Mouse (Mus musculus): ENCODE measurements around the gene Atp8a1. TPM values are rescaled to one million over a fixed set of nuclear protein-coding genes. Genes with fewer than 3 reads are reported as not detected.

The Atp8a1 gene
- total and polyA plus RNA-seq, 3 experiments = 4.4 to 11.2 (median 5.5) TPM

DNA sequence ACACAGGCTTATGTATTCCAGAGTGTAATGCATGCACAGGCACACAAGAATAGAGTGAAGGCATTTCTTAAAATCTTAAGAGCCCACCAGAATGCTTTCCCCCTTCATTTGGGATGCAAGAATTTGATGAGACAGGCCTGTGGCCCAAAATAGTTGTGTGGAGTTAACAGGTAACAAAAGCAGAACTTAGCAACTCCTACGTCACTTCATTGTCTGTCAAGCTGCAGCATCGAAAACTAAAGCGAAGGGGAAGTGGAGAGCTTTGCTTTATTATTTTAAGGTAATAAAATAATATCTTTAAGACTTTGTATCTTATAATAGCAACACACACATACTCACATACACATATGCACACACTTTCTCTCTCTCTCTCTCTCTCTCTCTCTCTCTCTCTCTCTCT lies 20.3 kb downstream of the Atp8a1 start:
- Histone ChIP-seq H3K4me3 (replicated peaks in 1 of 3; ENCODE audit: low read depth in 2 of 3, low read length in 2 of 3, poor library complexity in 1 of 3) (no peak overlapping the region), H3K27me3 (replicated peaks) (no peaks in the 10 kb centered on the region), H3K9ac (ENCODE audit: insufficient read depth, low read depth) (peak overlapping the region; percentile 18; the same call in 1 of the 2 replicates), H3K27ac (ENCODE audit: insufficient read depth, low read depth) (peak overlapping the region; percentile 33; the same call in 1 of the 2 replicates), H3K36me3 (replicated peaks in 1 of 2; ENCODE audit: control insufficient read depth in 1 of 2, insufficient read depth in 1 of 2, low read length in 1 of 2) (no peaks in the 10 kb centered on the region), H3K9me3 (replicated peaks; ENCODE audit: low read length) (no peaks in the 10 kb centered on the region), H3K4me1 (ENCODE audit: control insufficient read depth in 1 of 2, insufficient read depth in 2 of 2) (peaks cover 24 to 48% of the 10 kb centered on the region in 2 experiments), H3K4me2 (ENCODE audit: insufficient read depth, low read depth, poor library complexity, severe bottlenecking) (peak overlapping the region; percentile 19), H3K79me2 (replicated peaks; ENCODE audit: control insufficient read depth, extremely low read depth, insufficient read depth, poor library complexity, severe bottlenecking) (peaks cover 3% of the 10 kb centered on the region; the same call in 1 of the 2 replicates)
- dilution Hi-C loops (cut with MboI; ENCODE audit: extremely low pct_ligation_motif_present, extremely low pct_unique_long_range_greater_than_20kb, low sequenced_read_pairs) (no loop called here), in situ Hi-C loops (cut with MboI; ENCODE audit: low pct_ligation_motif_present, low pct_unique_long_range_greater_than_20kb, low sequenced_read_pairs) (no loop called here)
- no peak for TF ChIP-seq EP300 (IDR thresholded peaks at IDR 0.05; ENCODE audit: low read length)
- no peak for TF ChIP-seq BHLHE40 (IDR thresholded peaks at IDR 0.05; ENCODE audit: low read depth, low read length)
- TF ChIP-seq MEF2A (IDR thresholded peaks at IDR 0.05; ENCODE audit: borderline replicate concordance, low read depth, low read length) = 0 out of 2 replicates have a peak, but pooled peaks have one; percentile 22
- no peak for DNase-seq (ENCODE audit: extremely low read depth)

DNA sequence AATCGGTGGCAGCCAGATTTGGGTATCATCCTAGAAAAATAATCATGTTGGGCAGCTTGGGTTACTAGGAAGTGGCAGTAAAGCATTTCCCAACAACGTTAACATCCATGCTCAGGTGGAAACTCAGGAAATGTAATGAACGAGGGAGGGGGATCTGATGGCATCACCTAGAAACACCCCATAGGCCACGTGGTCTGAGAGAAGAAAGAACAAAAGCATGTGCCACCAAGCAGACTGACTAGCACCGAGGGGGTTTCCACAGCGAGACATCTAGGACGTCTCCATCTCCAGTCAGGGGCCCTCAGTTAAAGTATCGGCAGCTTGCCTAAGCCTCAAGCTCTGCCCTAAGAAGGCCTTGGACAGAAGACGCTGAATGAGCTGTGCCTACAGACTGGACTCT lies 21.0 kb downstream of the Atp8a1 start:
- Histone ChIP-seq H3K27me3 (replicated peaks) (no peaks in the 10 kb centered on the region), H3K4me3 (replicated peaks in 1 of 3; ENCODE audit: low read depth in 2 of 3, low read length in 2 of 3, poor library complexity in 1 of 3) (no peak overlapping the region), H3K27ac (ENCODE audit: insufficient read depth, low read depth) (peak overlapping the region; percentile 33; the same call in 1 of the 2 replicates), H3K4me1 (ENCODE audit: control insufficient read depth in 1 of 2, insufficient read depth in 2 of 2) (peaks cover 22 to 48% of the 10 kb centered on the region in 2 experiments), H3K4me2 (ENCODE audit: insufficient read depth, low read depth, poor library complexity, severe bottlenecking) (peak overlapping the region; percentile 19), H3K36me3 (replicated peaks in 1 of 2; ENCODE audit: control insufficient read depth in 1 of 2, insufficient read depth in 1 of 2, low read length in 1 of 2) (no peaks in the 10 kb centered on the region), H3K9ac (ENCODE audit: insufficient read depth, low read depth) (peak overlapping the region; percentile 18), H3K9me3 (replicated peaks; ENCODE audit: low read length) (no peaks in the 10 kb centered on the region), H3K79me2 (replicated peaks; ENCODE audit: control insufficient read depth, extremely low read depth, insufficient read depth, poor library complexity, severe bottlenecking) (peaks cover 3% of the 10 kb centered on the region; the same call in 1 of the 2 replicates)
- dilution Hi-C loops (cut with MboI; ENCODE audit: extremely low pct_ligation_motif_present, extremely low pct_unique_long_range_greater_than_20kb, low sequenced_read_pairs) (no loop called here), in situ Hi-C loops (cut with MboI; ENCODE audit: low pct_ligation_motif_present, low pct_unique_long_range_greater_than_20kb, low sequenced_read_pairs) (no loop called here)
- no peak for DNase-seq (ENCODE audit: extremely low read depth)
- no peak for TF ChIP-seq CTCF (conservative IDR thresholded peaks at IDR 0.05 in 1 of 2, IDR thresholded peaks at IDR 0.05 in 1 of 2; ENCODE audit: low read depth in 2 of 2, low read length in 2 of 2)
- no peak; the same call in 1 of the 2 replicates for TF ChIP-seq MEF2A (IDR thresholded peaks at IDR 0.05; ENCODE audit: borderline replicate concordance, low read depth, low read length)
- peak; percentile 98 for TF ChIP-seq MYC (IDR thresholded peaks at IDR 0.05; ENCODE audit: low read depth, low read length)
- TF ChIP-seq BHLHE40 (IDR thresholded peaks at IDR 0.05; ENCODE audit: low read depth, low read length) = peak; percentile 52; the same call in 1 of the 2 replicates
- peak; percentile 68; the same call in 1 of the 2 replicates for TF ChIP-seq MXI1 (IDR thresholded peaks at IDR 0.05; ENCODE audit: low read depth, low read length)
- TF ChIP-seq EP300 (IDR thresholded peaks at IDR 0.05; ENCODE audit: low read length) = no peak
- TF ChIP-seq ZMIZ1 (IDR thresholded peaks at IDR 0.05; ENCODE audit: low read depth, low read length) = no peak
- TF ChIP-seq USF1 (IDR thresholded peaks at IDR 0.05; ENCODE audit: low read depth, low read length) = peak; percentile 78
- peak; percentile 97 for TF ChIP-seq MAX (IDR thresholded peaks at IDR 0.05; ENCODE audit: low read length)
- TF ChIP-seq USF2 (conservative IDR thresholded peaks at IDR 0.05; ENCODE audit: low read depth, low read length) = peak; percentile 61

DNA sequence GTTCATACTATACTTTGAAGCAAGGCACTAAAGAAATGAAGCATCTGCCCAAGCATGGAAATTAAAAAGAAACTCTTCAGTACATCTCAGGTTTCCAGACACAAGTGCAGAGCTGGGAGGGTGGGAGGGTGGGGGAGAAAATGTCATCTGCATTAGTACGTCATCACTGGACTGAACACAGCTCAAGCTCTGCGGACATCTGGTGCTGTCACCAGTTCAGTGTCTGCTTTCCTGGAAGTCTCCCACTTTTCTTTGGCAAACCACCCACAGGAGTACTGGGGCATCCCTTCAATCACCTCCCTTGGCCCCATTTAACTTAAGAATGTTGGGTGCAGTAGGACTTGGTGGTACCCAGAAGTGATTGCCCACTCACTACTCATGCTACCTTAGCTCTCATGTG lies 22.6 kb downstream of the Atp8a1 start:
- no peaks in the 10 kb centered on the region; the same call in 1 of the 2 replicates for H3K79me2 ChIP-seq (replicated peaks; ENCODE audit: control insufficient read depth, extremely low read depth, insufficient read depth, poor library complexity, severe bottlenecking)
- TF ChIP-seq UBTF (IDR thresholded peaks at IDR 0.05; ENCODE audit: low read depth, low read length) (no peak), KAT2A (IDR thresholded peaks at IDR 0.05; ENCODE audit: insufficient replicate concordance, low read length) (no peak), POLR2AphosphoS2 (IDR thresholded peaks at IDR 0.05; ENCODE audit: low read depth, low read length) (no peak), RCOR1 (conservative IDR thresholded peaks at IDR 0.05; ENCODE audit: low read depth, low read length) (no peak), SIN3A (IDR thresholded peaks at IDR 0.05; ENCODE audit: low read length) (no peak), ETS1 (conservative IDR thresholded peaks at IDR 0.05; ENCODE audit: low read depth, low read length) (no peak), MYC (IDR thresholded peaks at IDR 0.05; ENCODE audit: low read depth, low read length) (no peak)
- in situ Hi-C loops (cut with MboI; ENCODE audit: low pct_ligation_motif_present, low pct_unique_long_range_greater_than_20kb, low sequenced_read_pairs) (no loop called here), dilution Hi-C loops (cut with MboI; ENCODE audit: extremely low pct_ligation_motif_present, extremely low pct_unique_long_range_greater_than_20kb, low sequenced_read_pairs) (no loop called here)
- no peak overlapping the region for H3K27ac ChIP-seq (ENCODE audit: insufficient read depth, low read depth)
- no peaks in the 10 kb centered on the region for H3K27me3 ChIP-seq (replicated peaks)
- H3K9me3 ChIP-seq (replicated peaks; ENCODE audit: low read length) = no peaks in the 10 kb centered on the region
- H3K9ac ChIP-seq (ENCODE audit: insufficient read depth, low read depth) = no peak overlapping the region
- DNase-seq (ENCODE audit: extremely low read depth) = no peak
- peaks cover 22 to 46% of the 10 kb centered on the region in 2 experiments for H3K4me1 ChIP-seq (ENCODE audit: control insufficient read depth in 1 of 2, insufficient read depth in 2 of 2)
- H3K36me3 ChIP-seq (replicated peaks in 1 of 2; ENCODE audit: control insufficient read depth in 1 of 2, insufficient read depth in 1 of 2, low read length in 1 of 2) = no peaks in the 10 kb centered on the region
- no peak overlapping the region for H3K4me2 ChIP-seq (ENCODE audit: insufficient read depth, low read depth, poor library complexity, severe bottlenecking)
- H3K4me3 ChIP-seq (replicated peaks in 1 of 3; ENCODE audit: low read depth in 2 of 3, low read length in 2 of 3, poor library complexity in 1 of 3) = no peak overlapping the region

Measured in CH12.LX (cell line).